Mouse (Mus musculus): ENCODE results near the gene Gm20388. TPM values are rescaled to one million over a fixed set of nuclear protein-coding genes. Genes with fewer than 3 reads are reported as not detected.

Gene Gm20388
- polyA plus RNA-seq, 1 experiment, result 28.1 TPM

DNA sequence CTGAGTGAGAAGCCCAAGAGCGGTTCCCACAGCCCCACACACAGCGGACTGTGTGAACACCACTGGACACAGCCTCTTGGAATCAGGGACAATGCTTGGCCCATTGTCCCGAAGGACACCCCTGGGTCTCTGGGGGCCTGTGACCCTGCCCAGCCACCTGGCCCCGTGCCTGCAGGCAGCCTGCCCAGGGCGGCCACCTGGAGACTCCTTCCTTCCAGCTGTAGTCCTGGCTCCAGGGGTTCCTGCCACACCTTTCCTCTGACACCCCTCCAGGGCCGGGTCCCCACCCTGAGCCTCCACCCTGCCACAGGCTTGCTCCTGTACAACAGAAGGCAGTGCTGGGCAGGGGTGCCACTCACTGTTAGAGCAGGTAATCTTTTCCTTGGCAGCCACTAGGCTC, 277.9 kb downstream of the Gm20388 start:
- TF ChIP-seq EP300 (IDR thresholded peaks at IDR 0.05; ENCODE audit: insufficient read depth, low read depth, low read length) (no peak), POLR2A (IDR thresholded peaks at IDR 0.05; ENCODE audit: insufficient read depth, low read length) (no peak), CTCF (IDR thresholded peaks at IDR 0.05; ENCODE audit: low read depth, low read length) (no peak)
- H3K4me3 ChIP-seq (ENCODE audit: low read depth, low read length), result no peak overlapping the region
- no peaks in the 10 kb centered on the region; the same call in 1 of the 2 replicates for H3K9me3 ChIP-seq (replicated peaks; ENCODE audit: control insufficient read depth, insufficient read depth, low read length, poor library complexity, severe bottlenecking)
- H3K27ac ChIP-seq (ENCODE audit: insufficient read depth, low read length), result no peak overlapping the region
- H3K4me1 ChIP-seq (ENCODE audit: control insufficient read depth, insufficient read depth, low read length), result no peaks in the 10 kb centered on the region
- H3K9ac ChIP-seq (ENCODE audit: low read depth, poor library complexity, severe bottlenecking), result no peak overlapping the region
- H3K27me3 ChIP-seq (ENCODE audit: control insufficient read depth, insufficient read depth, low read length, poor library complexity, severe bottlenecking), result no peaks in the 10 kb centered on the region
- H3K36me3 ChIP-seq (ENCODE audit: control insufficient read depth, insufficient read depth, low read length, poor library complexity, severe bottlenecking), result no peaks in the 10 kb centered on the region

DNA sequence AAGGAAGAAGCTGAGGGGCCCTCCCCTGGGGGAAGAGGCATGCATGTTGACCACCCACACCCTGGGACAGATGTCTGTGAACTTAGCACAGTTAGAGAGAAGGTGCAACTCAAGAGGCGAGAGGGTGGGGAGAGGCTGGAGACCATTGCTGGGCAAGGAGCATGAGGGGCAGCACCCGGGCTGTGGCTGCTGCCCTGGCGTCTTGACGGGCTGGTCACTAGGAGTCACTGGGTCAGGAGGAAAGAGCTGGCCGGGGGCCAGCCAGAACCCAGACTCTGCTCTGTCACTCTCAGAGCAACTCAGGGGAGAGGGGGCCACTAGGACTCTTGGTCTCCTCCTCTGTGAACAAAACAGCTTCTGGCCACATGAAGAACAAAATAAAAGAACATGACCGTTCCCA, 278.8 kb downstream of the Gm20388 start:
- no peaks in the 10 kb centered on the region for H3K36me3 ChIP-seq (ENCODE audit: control insufficient read depth, insufficient read depth, low read length, poor library complexity, severe bottlenecking)
- no peak overlapping the region for H3K27ac ChIP-seq (ENCODE audit: insufficient read depth, low read length)
- no peaks in the 10 kb centered on the region for H3K27me3 ChIP-seq (ENCODE audit: control insufficient read depth, insufficient read depth, low read length, poor library complexity, severe bottlenecking)
- no peak for TF ChIP-seq EP300 (IDR thresholded peaks at IDR 0.05; ENCODE audit: insufficient read depth, low read depth, low read length)
- no peak overlapping the region for H3K4me3 ChIP-seq (ENCODE audit: low read depth, low read length)
- H3K9ac ChIP-seq (ENCODE audit: low read depth, poor library complexity, severe bottlenecking), result no peak overlapping the region
- H3K9me3 ChIP-seq (replicated peaks; ENCODE audit: control insufficient read depth, insufficient read depth, low read length, poor library complexity, severe bottlenecking), result peaks cover 2% of the 10 kb centered on the region; the same call in 1 of the 2 replicates
- no peaks in the 10 kb centered on the region for H3K4me1 ChIP-seq (ENCODE audit: control insufficient read depth, insufficient read depth, low read length)

GRCm38 (mm10) chr8:120190107-120190809, 279.6 kb downstream of the Gm20388 start:
- Histone ChIP-seq H3K4me3 (ENCODE audit: low read depth, low read length) (no peak overlapping the region), H3K27ac (ENCODE audit: insufficient read depth, low read length) (no peak overlapping the region), H3K9ac (ENCODE audit: low read depth, poor library complexity, severe bottlenecking) (no peak overlapping the region), H3K4me1 (ENCODE audit: control insufficient read depth, insufficient read depth, low read length) (no peaks in the 10 kb centered on the region), H3K36me3 (ENCODE audit: control insufficient read depth, insufficient read depth, low read length, poor library complexity, severe bottlenecking) (no peaks in the 10 kb centered on the region), H3K27me3 (ENCODE audit: control insufficient read depth, insufficient read depth, low read length, poor library complexity, severe bottlenecking) (no peaks in the 10 kb centered on the region), H3K9me3 (replicated peaks; ENCODE audit: control insufficient read depth, insufficient read depth, low read length, poor library complexity, severe bottlenecking) (peaks cover 3% of the 10 kb centered on the region; the same call in 1 of the 2 replicates)
- TF ChIP-seq POLR2A (IDR thresholded peaks at IDR 0.05; ENCODE audit: insufficient read depth, low read length) (no peak), EP300 (IDR thresholded peaks at IDR 0.05; ENCODE audit: insufficient read depth, low read depth, low read length) (no peak), CTCF (IDR thresholded peaks at IDR 0.05; ENCODE audit: low read depth, low read length) (no peak)

GRCm38 (mm10) chr8:120190810-120191413, 280.3 kb downstream of the Gm20388 start:
- Histone ChIP-seq H3K27ac (ENCODE audit: insufficient read depth, low read length) (no peak overlapping the region), H3K9ac (ENCODE audit: low read depth, poor library complexity, severe bottlenecking) (peak overlapping the region; percentile 33; the same call in 1 of the 2 replicates), H3K9me3 (replicated peaks; ENCODE audit: control insufficient read depth, insufficient read depth, low read length, poor library complexity, severe bottlenecking) (peaks cover 3% of the 10 kb centered on the region; the same call in 1 of the 2 replicates), H3K27me3 (ENCODE audit: control insufficient read depth, insufficient read depth, low read length, poor library complexity, severe bottlenecking) (no peaks in the 10 kb centered on the region), H3K36me3 (ENCODE audit: control insufficient read depth, insufficient read depth, low read length, poor library complexity, severe bottlenecking) (no peaks in the 10 kb centered on the region), H3K4me1 (ENCODE audit: control insufficient read depth, insufficient read depth, low read length) (no peaks in the 10 kb centered on the region), H3K4me3 (ENCODE audit: low read depth, low read length) (0 out of 2 replicates have a peak overlapping the region, but pooled peaks have one; percentile 5)
- TF ChIP-seq CTCF (IDR thresholded peaks at IDR 0.05; ENCODE audit: low read depth, low read length) (peak; percentile 1), POLR2A (IDR thresholded peaks at IDR 0.05; ENCODE audit: insufficient read depth, low read length) (no peak)

DNA sequence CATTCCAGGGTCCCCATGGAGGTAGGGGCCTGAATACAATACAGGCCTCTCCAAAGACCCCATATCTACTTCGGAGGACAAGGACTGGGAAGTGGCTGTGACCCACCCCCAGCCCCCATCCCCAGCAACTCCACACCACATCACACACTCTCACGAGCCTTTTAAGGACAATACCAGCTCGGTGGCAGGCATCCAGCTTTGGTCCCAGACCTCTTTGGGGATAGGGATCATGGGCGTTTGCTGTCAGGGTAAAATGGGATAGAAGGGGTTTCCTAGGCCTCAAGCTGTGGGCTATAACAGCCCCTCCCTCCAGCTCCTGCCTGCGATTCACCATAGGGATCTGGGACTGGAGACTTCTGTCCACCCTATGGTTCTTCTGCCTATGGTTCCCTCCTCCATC, 281.0 kb downstream of the Gm20388 start:
- no peak overlapping the region for H3K9ac ChIP-seq (ENCODE audit: low read depth, poor library complexity, severe bottlenecking)

DNA sequence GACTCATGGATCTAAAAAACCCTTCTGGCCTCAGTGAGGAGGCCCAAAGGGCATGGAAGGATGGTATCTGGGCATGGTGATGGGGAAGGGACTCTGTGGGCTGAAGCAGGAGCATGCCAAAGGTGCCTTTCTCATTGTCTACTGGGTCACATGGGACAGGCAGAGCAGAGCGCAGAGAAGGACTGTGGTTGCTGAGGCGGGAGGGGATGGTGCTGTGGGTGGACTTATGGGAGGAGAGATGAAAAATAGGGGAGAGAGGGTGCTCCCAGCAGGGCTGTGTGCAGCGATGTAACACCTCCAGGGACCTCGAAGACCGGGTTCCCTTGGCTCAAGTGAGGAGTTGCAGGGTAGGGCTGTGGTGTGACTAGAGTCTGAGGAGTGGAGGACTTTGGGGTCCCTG, 281.5 kb downstream of the Gm20388 start:
- H3K27me3 ChIP-seq (ENCODE audit: control insufficient read depth, insufficient read depth, low read length, poor library complexity, severe bottlenecking), result no peaks in the 10 kb centered on the region
- TF ChIP-seq CTCF (IDR thresholded peaks at IDR 0.05; ENCODE audit: low read depth, low read length), result no peak
- no peak for TF ChIP-seq EP300 (IDR thresholded peaks at IDR 0.05; ENCODE audit: insufficient read depth, low read depth, low read length)
- no peak for TF ChIP-seq POLR2A (IDR thresholded peaks at IDR 0.05; ENCODE audit: insufficient read depth, low read length)
- peaks cover 3% of the 10 kb centered on the region; the same call in 1 of the 2 replicates for H3K9me3 ChIP-seq (replicated peaks; ENCODE audit: control insufficient read depth, insufficient read depth, low read length, poor library complexity, severe bottlenecking)
- H3K36me3 ChIP-seq (ENCODE audit: control insufficient read depth, insufficient read depth, low read length, poor library complexity, severe bottlenecking), result no peaks in the 10 kb centered on the region
- no peak overlapping the region for H3K4me3 ChIP-seq (ENCODE audit: low read depth, low read length)
- no peak overlapping the region for H3K27ac ChIP-seq (ENCODE audit: insufficient read depth, low read length)
- no peak overlapping the region for H3K9ac ChIP-seq (ENCODE audit: low read depth, poor library complexity, severe bottlenecking)
- H3K4me1 ChIP-seq (ENCODE audit: control insufficient read depth, insufficient read depth, low read length), result no peaks in the 10 kb centered on the region

More for the DNA sequence above, 281.0 kb downstream of the Gm20388 start:
- Histone ChIP-seq H3K27me3 (ENCODE audit: control insufficient read depth, insufficient read depth, low read length, poor library complexity, severe bottlenecking) (no peaks in the 10 kb centered on the region), H3K27ac (ENCODE audit: insufficient read depth, low read length) (no peak overlapping the region), H3K4me1 (ENCODE audit: control insufficient read depth, insufficient read depth, low read length) (no peaks in the 10 kb centered on the region), H3K4me3 (ENCODE audit: low read depth, low read length) (no peak overlapping the region), H3K9me3 (replicated peaks; ENCODE audit: control insufficient read depth, insufficient read depth, low read length, poor library complexity, severe bottlenecking) (peaks cover 3% of the 10 kb centered on the region; the same call in 1 of the 2 replicates), H3K36me3 (ENCODE audit: control insufficient read depth, insufficient read depth, low read length, poor library complexity, severe bottlenecking) (no peaks in the 10 kb centered on the region)
- no peak for TF ChIP-seq POLR2A (IDR thresholded peaks at IDR 0.05; ENCODE audit: insufficient read depth, low read length)
- TF ChIP-seq CTCF (IDR thresholded peaks at IDR 0.05; ENCODE audit: low read depth, low read length), result no peak
- no peak for TF ChIP-seq EP300 (IDR thresholded peaks at IDR 0.05; ENCODE audit: insufficient read depth, low read depth, low read length)

Measured in ES-Bruce4 (cell line).